Mouse (Mus musculus) midbrain, postnatal 0 days (tissue): ENCODE data around the gene Vsx2. TPM values are rescaled to one million over a fixed set of nuclear protein-coding genes. Genes with fewer than 3 reads are reported as not detected.

Source experiments
- ATAC-seq: fragments of 200-750 bp; cut with Nextera tagmentation; 2 replicates; pipeline ENCODE4 v1.8.0; 2017; ENCODE audit warnings: moderate number of reproducible peaks, mild to moderate bottlenecking, moderate TSS enrichment, moderate library complexity; ENCODE audit not compliant: low FRiP score
- DNase-seq: peaks from one replicate; pipeline ENCODE4 v3.0.0-alpha.2; 2015; ENCODE audit warnings: low spot score
- H3K27ac ChIP-seq: fragments of 300-500 bp; sonication (generic); 2 replicates; pipeline ENCODE4 v1.5.1; 2014; ENCODE audit warnings: low read depth, mild to moderate bottlenecking, low read length, mixed read lengths
- H3K27me3 ChIP-seq: fragments of 300-500 bp; sonication (generic); 2 replicates; pipeline ENCODE4 v1.6.1; 2014; ENCODE audit warnings: low read length, control low read depth, mixed read lengths; ENCODE audit not compliant: insufficient read depth
- H3K36me3 ChIP-seq: fragments of 300-500 bp; sonication (generic); 2 replicates; pipeline ENCODE4 v1.6.1; 2014; ENCODE audit warnings: low read length, control low read depth, mixed read lengths; ENCODE audit not compliant: insufficient read depth
- H3K4me1 ChIP-seq: fragments of 300-500 bp; sonication (generic); 2 replicates; pipeline ENCODE4 v1.6.1; 2014; ENCODE audit warnings: mild to moderate bottlenecking, control low read depth, antibody characterized with exemption, low read length, mixed read lengths; ENCODE audit not compliant: insufficient read depth
- H3K4me2 ChIP-seq: fragments of 300-500 bp; sonication (generic); 2 replicates; pipeline ENCODE4 v1.6.1; 2014; ENCODE audit warnings: low read depth, mild to moderate bottlenecking, low read length, mixed read lengths; ENCODE audit not compliant: poor library complexity, severe bottlenecking
- H3K4me3 ChIP-seq: fragments of 300-500 bp; sonication (generic); 2 replicates; pipeline ENCODE4 v1.5.1; 2014; ENCODE audit warnings: low read depth, mild to moderate bottlenecking, low read length, moderate library complexity
- H3K9ac ChIP-seq: fragments of 300-500 bp; sonication (generic); replicated peaks from 2 replicates; pipeline ENCODE4 v1.6.1; 2014; ENCODE audit warnings: mild to moderate bottlenecking, low read length, moderate library complexity, mixed read lengths; ENCODE audit not compliant: poor library complexity, severe bottlenecking
- H3K9me3 ChIP-seq: fragments of 300-500 bp; sonication (generic); 2 replicates; pipeline ENCODE4 v1.6.1; 2016; ENCODE audit warnings: low read length, control low read depth
- CTCF ChIP-seq: IDR thresholded peaks from 2 replicates; pipeline ENCODE4 v1.5.1; 2016; ENCODE audit warnings: antibody characterized with exemption, mild to moderate bottlenecking
- WGBS: fragments of 180-500 bp; shearing (Covaris S2); extraction: QIAGEN DNeasy Blood & Tissue Kit; methylation state at CpG from one replicate; pipeline ENCODE4 v1.1.7; 2014; 5-methylcytosine and 5-hydroxymethylcytosine counted together
- polyA plus RNA-seq: library from polyadenylated mRNA; unstranded; fragments of >200 nt; fragmentation: Nextera tagmentation; extraction: Ambion mirVana; gene quantifications from 2 replicates; pipeline ENCODE4 v1.2.1, GENCODE M21; 2015
- total RNA-seq: library from RNA; depleted of rRNA; stranded (reverse); fragments of >200 nt; gene quantifications from 2 replicates; pipeline ENCODE4 v1.2.3, GENCODE M21; 2014; rRNA removed

Gene Vsx2
- total RNA-seq (1.8 and 3.0 TPM in 2 replicates), polyA plus RNA-seq (0.83 and 1.2 TPM in 2 replicates)

- Histone ChIP-seq H3K9ac (no peak within 1 kb of the TSS), H3K27ac (no peak within 1 kb of the TSS), H3K27me3 (peaks cover 45% of the 10 kb centered on the region), H3K4me1 (no peaks in the 10 kb centered on the region), H3K36me3 (no peaks in the 10 kb centered on the region), H3K9me3 (no peaks in the 10 kb centered on the region), H3K4me3 (0 out of 2 replicates have a peak within 1 kb of the TSS, but pooled peaks have one; percentile 1), H3K4me2 (no peak within 1 kb of the TSS; the same call in 1 of the 2 replicates)
- ATAC-seq (no peak), DNase-seq (no peak)
- TF ChIP-seq CTCF = no peak
- WGBS = 1% methylated on average over 24 of the region's 25 CpGs
Measured at GRCm38 (mm10) chr12:84569336-84569970, at the start of gene Vsx2. TSS of gene Vsx2 (plus strand) at chr12:84569762.

GRCm38 (mm10) chr12:84523728-84524127, 45.8 kb upstream of the Vsx2 start:
- Histone ChIP-seq H3K9ac (no peak overlapping the region), H3K36me3 (no peaks in the 10 kb centered on the region), H3K4me3 (no peak overlapping the region), H3K9me3 (no peaks in the 10 kb centered on the region), H3K4me1 (no peaks in the 10 kb centered on the region), H3K27ac (no peak overlapping the region), H3K4me2 (no peak overlapping the region), H3K27me3 (no peaks in the 10 kb centered on the region)
- 52% methylated on average over 3 of the region's 3 CpGs for WGBS
- no peak for TF ChIP-seq CTCF
- no peak for DNase-seq
- no peak for ATAC-seq

- Histone ChIP-seq H3K9me3 (no peaks in the 10 kb centered on the region), H3K27me3 (no peaks in the 10 kb centered on the region), H3K36me3 (no peaks in the 10 kb centered on the region), H3K9ac (no peak overlapping the region), H3K4me3 (no peak overlapping the region), H3K4me1 (no peaks in the 10 kb centered on the region), H3K4me2 (no peak overlapping the region), H3K27ac (no peak overlapping the region)
- WGBS = 67% methylated on average over 11 of the region's 11 CpGs
- no peak for DNase-seq
- ATAC-seq = no peak
- no peak for TF ChIP-seq CTCF
Measured at GRCm38 (mm10) chr12:84524147-84525050, 45.2 kb upstream of the Vsx2 start.

- DNase-seq = no peak
- 77% methylated on average over 12 of the region's 12 CpGs for WGBS
- no peak for TF ChIP-seq CTCF
- H3K4me3 ChIP-seq = no peak overlapping the region
- no peaks in the 10 kb centered on the region for H3K9me3 ChIP-seq
- no peak overlapping the region for H3K9ac ChIP-seq
- H3K27me3 ChIP-seq = no peaks in the 10 kb centered on the region
- no peak overlapping the region for H3K4me2 ChIP-seq
- H3K27ac ChIP-seq = no peak overlapping the region
- H3K4me1 ChIP-seq = no peaks in the 10 kb centered on the region
- ATAC-seq = no peak
- no peaks in the 10 kb centered on the region for H3K36me3 ChIP-seq
Measured at GRCm38 (mm10) chr12:84525422-84525821, 44.1 kb upstream of the Vsx2 start.

GRCm38 (mm10) chr12:84530426-84530825, 39.1 kb upstream of the Vsx2 start:
- Histone ChIP-seq H3K4me1 (no peaks in the 10 kb centered on the region), H3K36me3 (0 out of 2 replicates have a peak, but pooled peaks cover 3% of the 10 kb centered on the region), H3K27ac (no peak overlapping the region), H3K9ac (no peak overlapping the region), H3K4me2 (no peak overlapping the region), H3K27me3 (no peaks in the 10 kb centered on the region), H3K9me3 (no peaks in the 10 kb centered on the region), H3K4me3 (no peak overlapping the region)
- ATAC-seq (no peak), DNase-seq (no peak)
- WGBS = 88% methylated on average over 5 of the region's 5 CpGs
- no peak for TF ChIP-seq CTCF
